Mouse (Mus musculus): ENCODE results near the gene Cab39. TPM values are rescaled to one million over a fixed set of nuclear protein-coding genes. Genes with fewer than 3 reads are reported as not detected.

Gene Cab39
- polyA plus RNA-seq, 1 experiment = 72.7 TPM

GRCm38 (mm10) chr1:85779428-85780180 is 13.6 kb upstream of the Cab39 start:
- H3K4me1 ChIP-seq (ENCODE audit: control insufficient read depth, insufficient read depth, low read length) = no peaks in the 10 kb centered on the region

GRCm38 (mm10) chr1:85790565-85790964 is 2.7 kb upstream of the Cab39 start:
- Histone ChIP-seq H3K27ac (ENCODE audit: insufficient read depth, low read length) (no peak overlapping the region), H3K4me3 (ENCODE audit: insufficient read depth, low read length) (no peak overlapping the region), H3K4me1 (ENCODE audit: control insufficient read depth, insufficient read depth, low read length) (no peaks in the 10 kb centered on the region)
- TF ChIP-seq CTCF (IDR thresholded peaks at IDR 0.05; ENCODE audit: borderline replicate concordance, insufficient read depth, low read length) (no peak), POLR2A (IDR thresholded peaks at IDR 0.05; ENCODE audit: low read depth, low read length) (no peak)

More at GRCm38 (mm10) chr1:85779428-85780180, 13.6 kb upstream of the Cab39 start:
- Histone ChIP-seq H3K4me3 (ENCODE audit: insufficient read depth, low read length) (no peak overlapping the region), H3K27ac (ENCODE audit: insufficient read depth, low read length) (no peak overlapping the region)
- no peak for TF ChIP-seq POLR2A (IDR thresholded peaks at IDR 0.05; ENCODE audit: low read depth, low read length)
- no peak for TF ChIP-seq CTCF (IDR thresholded peaks at IDR 0.05; ENCODE audit: borderline replicate concordance, insufficient read depth, low read length)

- H3K27ac ChIP-seq (ENCODE audit: insufficient read depth, low read length) = no peak overlapping the region
- no peak overlapping the region for H3K4me3 ChIP-seq (ENCODE audit: insufficient read depth, low read length)
- TF ChIP-seq POLR2A (IDR thresholded peaks at IDR 0.05; ENCODE audit: low read depth, low read length) (no peak), CTCF (IDR thresholded peaks at IDR 0.05; ENCODE audit: borderline replicate concordance, insufficient read depth, low read length) (no peak)
- no peaks in the 10 kb centered on the region for H3K4me1 ChIP-seq (ENCODE audit: control insufficient read depth, insufficient read depth, low read length)
These were observed 1.8 kb upstream of the Cab39 start for GRCm38 (mm10) chr1:85791476-85791875.

- Histone ChIP-seq H3K27ac (ENCODE audit: insufficient read depth, low read length) (peak overlapping the region; percentile 86), H3K4me3 (ENCODE audit: insufficient read depth, low read length) (peak overlapping the region; percentile 99), H3K4me1 (ENCODE audit: control insufficient read depth, insufficient read depth, low read length) (no peaks in the 10 kb centered on the region)
- no peak for TF ChIP-seq CTCF (IDR thresholded peaks at IDR 0.05; ENCODE audit: borderline replicate concordance, insufficient read depth, low read length)
- TF ChIP-seq POLR2A (IDR thresholded peaks at IDR 0.05; ENCODE audit: low read depth, low read length) = peak; percentile 25; the same call in 1 of the 2 replicates
These were observed 998 bp downstream of the Cab39 start for GRCm38 (mm10) chr1:85794106-85794771.

- H3K4me3 ChIP-seq (ENCODE audit: insufficient read depth, low read length) = peak overlapping the region; percentile 8; the same call in 1 of the 2 replicates
These were observed 2.0 kb downstream of the Cab39 start for GRCm38 (mm10) chr1:85795196-85795595.

GRCm38 (mm10) chr1:85799776-85800175 is 6.5 kb downstream of the Cab39 start:
- TF ChIP-seq POLR2A (IDR thresholded peaks at IDR 0.05; ENCODE audit: low read depth, low read length) (no peak), CTCF (IDR thresholded peaks at IDR 0.05; ENCODE audit: borderline replicate concordance, insufficient read depth, low read length) (no peak)
- H3K4me1 ChIP-seq (ENCODE audit: control insufficient read depth, insufficient read depth, low read length) = no peaks in the 10 kb centered on the region
- no peak overlapping the region for H3K27ac ChIP-seq (ENCODE audit: insufficient read depth, low read length)
- H3K4me3 ChIP-seq (ENCODE audit: insufficient read depth, low read length) = no peak overlapping the region

More at GRCm38 (mm10) chr1:85795196-85795595, 2.0 kb downstream of the Cab39 start:
- TF ChIP-seq CTCF (IDR thresholded peaks at IDR 0.05; ENCODE audit: borderline replicate concordance, insufficient read depth, low read length) = no peak
- H3K4me1 ChIP-seq (ENCODE audit: control insufficient read depth, insufficient read depth, low read length) = no peaks in the 10 kb centered on the region
- no peak overlapping the region for H3K27ac ChIP-seq (ENCODE audit: insufficient read depth, low read length)

GRCm38 (mm10) chr1:85802517-85802916 is 9.3 kb downstream of the Cab39 start:
- Histone ChIP-seq H3K4me3 (ENCODE audit: insufficient read depth, low read length) (no peak overlapping the region), H3K4me1 (ENCODE audit: control insufficient read depth, insufficient read depth, low read length) (no peaks in the 10 kb centered on the region), H3K27ac (ENCODE audit: insufficient read depth, low read length) (no peak overlapping the region)
- no peak for TF ChIP-seq CTCF (IDR thresholded peaks at IDR 0.05; ENCODE audit: borderline replicate concordance, insufficient read depth, low read length)

GRCm38 (mm10) chr1:85804551-85804950 is 11.3 kb downstream of the Cab39 start:
- TF ChIP-seq POLR2A (IDR thresholded peaks at IDR 0.05; ENCODE audit: low read depth, low read length) (no peak), CTCF (IDR thresholded peaks at IDR 0.05; ENCODE audit: borderline replicate concordance, insufficient read depth, low read length) (no peak)
- H3K4me3 ChIP-seq (ENCODE audit: insufficient read depth, low read length) = no peak overlapping the region
- no peak overlapping the region for H3K27ac ChIP-seq (ENCODE audit: insufficient read depth, low read length)
- no peaks in the 10 kb centered on the region for H3K4me1 ChIP-seq (ENCODE audit: control insufficient read depth, insufficient read depth, low read length)

- TF ChIP-seq CTCF (IDR thresholded peaks at IDR 0.05; ENCODE audit: borderline replicate concordance, insufficient read depth, low read length) = no peak
- TF ChIP-seq POLR2A (IDR thresholded peaks at IDR 0.05; ENCODE audit: low read depth, low read length) = no peak
- Histone ChIP-seq H3K27ac (ENCODE audit: insufficient read depth, low read length) (peak overlapping the region; percentile 11; the same call in 1 of the 2 replicates), H3K4me3 (ENCODE audit: insufficient read depth, low read length) (no peak overlapping the region), H3K4me1 (ENCODE audit: control insufficient read depth, insufficient read depth, low read length) (peaks cover 3% of the 10 kb centered on the region; the same call in 1 of the 2 replicates)
These were observed 16.0 kb downstream of the Cab39 start for GRCm38 (mm10) chr1:85809256-85809655.

GRCm38 (mm10) chr1:85810343-85810742 is 17.1 kb downstream of the Cab39 start:
- Histone ChIP-seq H3K4me3 (ENCODE audit: insufficient read depth, low read length) (no peak overlapping the region), H3K27ac (ENCODE audit: insufficient read depth, low read length) (no peak overlapping the region), H3K4me1 (ENCODE audit: control insufficient read depth, insufficient read depth, low read length) (peaks cover 6% of the 10 kb centered on the region; the same call in 1 of the 2 replicates)
- TF ChIP-seq POLR2A (IDR thresholded peaks at IDR 0.05; ENCODE audit: low read depth, low read length) (no peak), CTCF (IDR thresholded peaks at IDR 0.05; ENCODE audit: borderline replicate concordance, insufficient read depth, low read length) (no peak)
